Mouse (Mus musculus): ENCODE results near the gene Pola2. TPM values are rescaled to one million over a fixed set of nuclear protein-coding genes. Genes with fewer than 3 reads are reported as not detected.

The Pola2 gene
- polyA plus RNA-seq (2016; fragmentation: Nextera tagmentation; extraction: Ambion mirVana), result 44.4 and 46.6 TPM in 2 replicates

DNA sequence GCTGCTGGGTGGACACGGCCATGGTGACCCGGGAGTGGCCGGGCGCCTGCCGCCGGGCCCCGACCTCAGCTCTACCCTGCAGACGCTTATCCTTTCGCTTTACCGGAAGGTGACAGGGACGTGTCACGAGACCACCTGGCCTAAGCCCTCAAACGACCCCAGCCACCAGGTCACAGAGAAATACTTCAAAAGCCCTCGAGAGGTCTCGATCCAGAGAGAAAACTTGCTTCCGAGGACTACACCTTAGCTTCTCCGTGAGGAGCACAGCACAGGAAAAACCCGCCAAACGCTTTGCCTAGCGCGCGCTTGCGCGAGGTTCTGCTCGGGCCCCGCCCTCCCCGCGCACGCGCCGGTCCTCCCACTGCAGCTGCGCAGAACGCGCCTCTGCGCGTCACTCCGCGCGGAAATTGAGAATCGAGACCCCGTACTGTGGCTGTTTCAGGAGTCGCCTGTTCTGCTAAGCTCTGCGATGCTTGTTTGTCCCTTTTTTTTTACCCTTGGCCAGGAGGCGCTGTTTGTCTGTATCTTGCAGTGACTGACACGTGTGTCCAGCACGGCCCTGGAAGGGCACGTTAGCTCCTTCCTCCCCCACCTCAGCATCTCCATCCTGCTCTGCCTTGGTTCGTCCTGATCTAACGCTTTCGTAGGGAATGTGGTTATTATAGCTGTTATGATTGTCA is at the start of gene Pola2:
Pola2 (minus strand) TSS at position 320 of the 680 bp plus-strand sequence.
- Histone ChIP-seq H3K4me2 (replicated peaks) (peak within 1 kb of the TSS; percentile 90), H3K9me3 (no peaks in the 10 kb centered on the region), H3K36me3 (peaks cover 11% of the 10 kb centered on the region), H3K27me3 (replicated peaks) (no peaks in the 10 kb centered on the region), H3K9ac (peak within 1 kb of the TSS; percentile 68), H3K4me1 (peaks cover 19% of the 10 kb centered on the region), H3K4me3 (peak within 1 kb of the TSS; percentile 65), H3K27ac (no peak within 1 kb of the TSS)
- peak; percentile 80 for ATAC-seq (ENCODE audit: low FRiP score, low read depth)
- WGBS, result 0% methylated on average over 50 of the region's 50 CpGs

DNA sequence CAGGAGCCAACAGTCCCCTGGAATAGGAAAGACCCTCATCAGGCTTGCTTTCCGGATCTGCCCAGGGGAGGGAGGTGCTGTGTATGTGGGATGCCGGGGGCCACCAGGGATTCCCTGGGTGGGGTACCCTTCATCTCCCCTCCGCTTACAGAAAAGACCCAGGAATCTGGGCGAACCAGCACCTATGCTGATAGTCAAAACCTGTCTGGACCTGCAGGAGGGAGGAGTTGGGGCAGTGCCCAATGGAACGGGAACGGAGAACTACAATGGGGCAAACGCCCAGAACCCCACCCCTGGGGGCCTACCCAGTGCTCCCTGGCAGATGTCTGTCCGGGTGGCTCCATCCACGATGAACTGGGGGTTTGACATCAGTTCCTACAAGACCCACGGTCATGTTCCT is 49.7 kb upstream of the Pola2 start:
- H3K4me3 ChIP-seq, result no peak overlapping the region
- WGBS, result 91% methylated on average over 10 of the region's 10 CpGs
- H3K27me3 ChIP-seq (replicated peaks), result peaks cover 39% of the 10 kb centered on the region
- H3K27ac ChIP-seq, result no peak overlapping the region
- no peaks in the 10 kb centered on the region for H3K9me3 ChIP-seq
- ATAC-seq (ENCODE audit: low FRiP score, low read depth), result no peak
- no peak overlapping the region for H3K4me2 ChIP-seq (replicated peaks)
- no peaks in the 10 kb centered on the region for H3K36me3 ChIP-seq
- H3K9ac ChIP-seq, result no peak overlapping the region
- H3K4me1 ChIP-seq, result peaks cover 14% of the 10 kb centered on the region

DNA sequence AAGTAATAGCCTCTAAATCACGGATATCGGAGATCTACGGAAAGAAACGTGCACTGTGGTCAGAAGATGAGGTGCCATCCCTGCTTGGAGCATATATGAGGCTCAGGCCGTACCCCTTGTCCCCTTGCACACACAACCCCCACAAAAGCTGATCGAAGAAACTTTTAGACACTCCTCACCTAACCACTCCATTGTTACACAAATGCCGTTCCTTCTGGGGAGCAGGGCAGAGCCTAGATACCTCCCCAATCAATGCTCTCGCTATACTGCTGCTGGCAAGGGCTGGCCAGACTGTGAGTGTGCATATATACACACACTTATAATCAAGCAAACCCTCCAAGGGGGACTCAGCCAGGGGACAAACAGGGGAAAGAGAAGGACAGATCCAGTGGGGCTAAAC is 45.1 kb upstream of the Pola2 start:
- no peak overlapping the region for H3K27ac ChIP-seq
- no peaks in the 10 kb centered on the region for H3K9me3 ChIP-seq
- WGBS, result 77% methylated on average over 8 of the region's 8 CpGs
- no peaks in the 10 kb centered on the region for H3K4me1 ChIP-seq
- peaks cover 9% of the 10 kb centered on the region; the same call in 1 of the 2 replicates for H3K27me3 ChIP-seq (replicated peaks)
- ATAC-seq (ENCODE audit: low FRiP score, low read depth), result no peak
- no peaks in the 10 kb centered on the region for H3K36me3 ChIP-seq
- no peak overlapping the region for H3K9ac ChIP-seq
- no peak overlapping the region for H3K4me2 ChIP-seq (replicated peaks)
- no peak overlapping the region for H3K4me3 ChIP-seq

DNA sequence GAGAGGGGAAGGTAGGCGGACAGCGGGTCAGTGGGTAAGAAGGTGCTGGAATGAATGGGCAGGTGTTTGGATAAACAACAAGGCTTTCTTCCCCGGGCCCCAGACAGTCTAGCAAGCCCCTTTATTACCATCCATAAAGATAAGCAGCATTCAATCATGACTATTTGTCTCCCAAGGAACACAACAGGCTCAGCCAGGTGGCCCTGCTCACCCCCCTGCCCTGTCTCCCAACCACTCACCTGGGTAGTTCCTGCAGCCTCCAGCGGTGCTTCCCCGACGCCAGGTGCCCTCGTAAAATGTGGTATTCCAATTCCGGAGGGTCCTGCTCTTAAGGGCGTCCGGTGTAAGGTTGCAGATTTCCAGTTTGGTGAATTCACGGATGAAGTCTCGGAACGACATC is 43.0 kb upstream of the Pola2 start:
- no peaks in the 10 kb centered on the region for H3K27me3 ChIP-seq (replicated peaks)
- no peaks in the 10 kb centered on the region for H3K9me3 ChIP-seq
- H3K4me2 ChIP-seq (replicated peaks), result no peak overlapping the region
- no peaks in the 10 kb centered on the region for H3K36me3 ChIP-seq
- no peak for ATAC-seq (ENCODE audit: low FRiP score, low read depth)
- no peak overlapping the region for H3K4me3 ChIP-seq
- no peak overlapping the region for H3K9ac ChIP-seq
- H3K27ac ChIP-seq, result no peak overlapping the region
- WGBS, result 76% methylated on average over 13 of the region's 13 CpGs
- no peaks in the 10 kb centered on the region for H3K4me1 ChIP-seq

DNA sequence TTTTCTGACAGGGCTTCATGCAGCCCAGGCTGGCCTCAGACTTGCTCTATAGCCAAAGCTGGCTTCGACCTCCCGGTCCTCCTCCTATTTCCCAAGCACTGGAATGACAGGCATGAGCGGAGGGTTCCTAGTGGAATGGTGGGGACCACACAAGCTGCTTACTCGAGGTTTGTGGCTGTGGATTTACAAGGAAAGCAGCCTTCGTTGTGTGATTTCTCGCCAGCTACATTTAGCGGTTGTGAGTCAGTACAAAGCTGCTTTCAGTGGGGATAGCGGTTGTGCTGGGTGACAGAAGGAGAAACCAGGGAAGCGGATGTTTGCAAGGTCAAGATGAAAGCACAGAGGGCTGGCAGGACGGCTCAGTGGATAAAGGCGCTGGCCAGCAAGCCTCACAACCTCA is 41.5 kb upstream of the Pola2 start:
- Histone ChIP-seq H3K9me3 (no peaks in the 10 kb centered on the region), H3K4me3 (no peak overlapping the region), H3K27ac (no peak overlapping the region), H3K9ac (no peak overlapping the region), H3K4me2 (replicated peaks) (no peak overlapping the region), H3K36me3 (no peaks in the 10 kb centered on the region), H3K27me3 (replicated peaks) (no peaks in the 10 kb centered on the region), H3K4me1 (no peaks in the 10 kb centered on the region)
- ATAC-seq (ENCODE audit: low FRiP score, low read depth), result no peak
- WGBS, result 66% methylated on average over 11 of the region's 11 CpGs

DNA sequence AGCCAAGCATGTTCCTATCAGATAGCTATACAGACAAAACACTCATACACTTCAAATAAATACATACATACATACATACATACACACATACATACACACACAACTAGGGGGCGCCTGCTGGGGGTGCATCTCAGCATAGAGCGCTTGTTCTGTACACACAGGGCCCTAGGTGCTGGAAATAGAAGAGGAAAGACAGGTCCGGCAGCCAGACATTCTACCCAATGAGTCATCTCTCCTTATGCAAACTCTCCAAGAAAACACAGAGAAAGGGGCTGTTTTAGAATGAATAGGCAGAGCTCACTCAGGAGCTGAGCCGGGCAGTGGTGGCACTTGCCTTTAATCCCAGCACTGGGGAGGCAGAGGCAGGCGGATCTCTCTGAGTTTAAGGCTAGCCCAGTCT is 36.0 kb upstream of the Pola2 start:
- H3K4me1 ChIP-seq, result no peaks in the 10 kb centered on the region
- H3K27me3 ChIP-seq (replicated peaks), result no peaks in the 10 kb centered on the region
- no peaks in the 10 kb centered on the region for H3K36me3 ChIP-seq
- H3K9me3 ChIP-seq, result no peaks in the 10 kb centered on the region
- no peak overlapping the region for H3K4me3 ChIP-seq
- H3K27ac ChIP-seq, result no peak overlapping the region
- H3K9ac ChIP-seq, result no peak overlapping the region
- ATAC-seq (ENCODE audit: low FRiP score, low read depth), result no peak
- WGBS, result 83% methylated on average over 5 of the region's 5 CpGs
- no peak overlapping the region for H3K4me2 ChIP-seq (replicated peaks)

DNA sequence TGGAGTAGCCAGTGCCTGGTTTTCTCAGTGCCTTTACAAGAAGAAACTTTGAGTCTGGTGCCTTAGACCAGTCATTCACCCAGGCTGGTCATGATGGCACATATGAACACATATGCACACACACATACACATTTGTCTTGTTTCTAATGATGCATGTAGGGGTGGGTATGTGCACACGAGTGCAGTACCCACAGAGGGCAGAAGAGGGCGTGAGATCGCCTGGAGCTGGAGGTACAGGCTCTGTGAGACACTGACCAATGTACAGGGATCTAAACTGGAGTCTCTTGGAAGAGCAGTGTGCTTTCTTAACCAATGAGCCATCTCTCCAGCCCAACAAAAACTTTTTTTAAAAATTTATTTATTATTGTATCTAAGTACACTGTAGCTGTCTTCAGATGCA is 34.2 kb upstream of the Pola2 start:
- no peaks in the 10 kb centered on the region for H3K36me3 ChIP-seq
- H3K27me3 ChIP-seq (replicated peaks), result no peaks in the 10 kb centered on the region
- no peak for ATAC-seq (ENCODE audit: low FRiP score, low read depth)
- 83% methylated on average over 3 of the region's 3 CpGs for WGBS
- no peak overlapping the region for H3K9ac ChIP-seq
- H3K4me2 ChIP-seq (replicated peaks), result no peak overlapping the region
- H3K4me1 ChIP-seq, result no peaks in the 10 kb centered on the region
- no peak overlapping the region for H3K27ac ChIP-seq
- H3K4me3 ChIP-seq, result no peak overlapping the region
- no peaks in the 10 kb centered on the region for H3K9me3 ChIP-seq

DNA sequence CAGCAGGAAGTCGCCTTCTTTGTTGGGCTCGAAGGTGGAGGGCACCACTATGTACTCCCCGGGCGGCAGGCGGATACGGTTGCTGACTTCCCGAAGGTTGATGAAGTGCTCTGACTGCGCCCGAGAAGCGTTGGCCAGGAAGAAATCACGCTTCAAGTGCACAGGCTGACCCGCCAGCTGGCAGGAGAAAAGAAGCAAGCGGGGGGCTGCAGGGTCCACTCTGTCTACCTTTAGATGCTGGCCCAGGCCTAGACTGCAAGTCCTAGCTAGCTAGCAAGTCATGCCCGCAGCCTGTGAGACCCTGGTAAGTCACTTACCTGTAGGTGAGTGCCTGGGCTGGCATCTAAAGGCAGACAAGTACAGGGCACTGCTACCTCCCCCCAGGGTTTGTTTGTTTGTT is 30.7 kb upstream of the Pola2 start:
- no peak overlapping the region for H3K4me3 ChIP-seq
- no peaks in the 10 kb centered on the region for H3K36me3 ChIP-seq
- H3K9ac ChIP-seq, result no peak overlapping the region
- H3K27me3 ChIP-seq (replicated peaks), result no peaks in the 10 kb centered on the region
- H3K4me2 ChIP-seq (replicated peaks), result no peak overlapping the region
- no peak for ATAC-seq (ENCODE audit: low FRiP score, low read depth)
- H3K9me3 ChIP-seq, result no peaks in the 10 kb centered on the region
- no peak overlapping the region for H3K27ac ChIP-seq
- H3K4me1 ChIP-seq, result no peaks in the 10 kb centered on the region
- 82% methylated on average over 14 of the region's 14 CpGs for WGBS

DNA sequence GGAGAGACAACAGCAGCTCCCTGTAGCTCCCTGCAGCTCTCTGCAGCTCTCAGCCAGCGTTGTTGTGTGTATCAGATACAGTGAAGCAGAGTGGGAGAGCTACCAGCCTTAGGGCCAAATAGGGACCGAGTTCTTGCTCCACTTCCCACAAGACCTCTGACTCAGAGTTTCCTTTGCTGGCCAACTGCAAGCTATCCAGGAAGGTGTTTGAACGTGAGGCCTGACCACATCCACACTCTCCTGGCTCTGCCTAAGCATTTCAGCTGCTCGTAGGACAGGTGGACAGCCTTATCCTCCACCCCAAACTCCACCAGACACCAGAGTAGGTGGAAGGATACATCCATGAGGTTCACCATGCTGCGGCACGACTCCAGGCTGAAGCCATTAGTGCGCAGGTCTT is 28.0 kb upstream of the Pola2 start:
- Histone ChIP-seq H3K4me1 (peaks cover 7% of the 10 kb centered on the region), H3K27ac (no peak overlapping the region), H3K4me3 (no peak overlapping the region), H3K4me2 (replicated peaks) (no peak overlapping the region), H3K9me3 (no peaks in the 10 kb centered on the region), H3K36me3 (no peaks in the 10 kb centered on the region), H3K27me3 (replicated peaks) (no peaks in the 10 kb centered on the region), H3K9ac (no peak overlapping the region)
- ATAC-seq (ENCODE audit: low FRiP score, low read depth), result no peak
- WGBS, result 83% methylated on average over 7 of the region's 7 CpGs

DNA sequence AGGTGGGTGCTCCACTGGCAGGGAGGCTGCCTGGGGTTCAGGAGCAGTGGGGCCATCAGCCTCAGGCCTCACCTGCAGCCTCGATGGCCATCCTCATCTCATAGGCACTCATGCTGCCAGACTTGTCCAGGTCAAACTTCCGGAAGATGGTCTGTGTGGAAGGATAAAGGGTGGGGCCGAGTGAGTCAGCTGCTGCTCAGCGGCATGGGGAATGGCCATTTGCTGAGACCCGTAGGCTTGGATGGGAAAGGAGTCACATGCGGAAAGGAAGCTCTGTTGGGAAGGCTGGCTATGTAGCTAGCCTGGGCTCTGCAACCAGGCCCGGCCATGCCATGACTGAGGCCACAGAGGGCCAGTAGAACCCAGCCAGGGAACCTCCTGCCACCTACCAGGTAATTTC is 27.5 kb upstream of the Pola2 start:
- H3K9ac ChIP-seq, result no peak overlapping the region
- no peak overlapping the region for H3K4me3 ChIP-seq
- H3K27ac ChIP-seq, result no peak overlapping the region
- H3K9me3 ChIP-seq, result no peaks in the 10 kb centered on the region
- no peaks in the 10 kb centered on the region for H3K36me3 ChIP-seq
- no peaks in the 10 kb centered on the region for H3K27me3 ChIP-seq (replicated peaks)
- 85% methylated on average over 7 of the region's 7 CpGs for WGBS
- no peak overlapping the region for H3K4me2 ChIP-seq (replicated peaks)
- no peak for ATAC-seq (ENCODE audit: low FRiP score, low read depth)
- peaks cover 7% of the 10 kb centered on the region for H3K4me1 ChIP-seq

DNA sequence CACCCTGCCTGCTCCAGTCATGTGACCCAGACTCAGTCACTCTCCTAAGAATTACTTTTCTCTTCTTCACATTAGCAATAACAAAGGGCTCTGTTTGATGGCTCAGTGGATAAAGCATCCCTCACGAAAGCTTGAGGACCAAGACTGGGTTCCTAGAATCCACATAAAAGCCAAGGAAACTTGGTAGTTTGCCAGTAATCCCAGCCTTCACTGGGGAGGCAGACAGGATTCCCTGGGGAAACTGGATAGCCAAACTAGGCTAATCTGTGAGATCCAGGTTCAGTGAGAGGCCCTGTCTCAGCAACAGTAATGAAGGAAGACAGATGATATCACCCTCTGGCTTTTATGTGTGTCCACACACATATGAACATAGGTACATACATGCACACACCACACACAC is 26.9 kb upstream of the Pola2 start:
- Histone ChIP-seq H3K9me3 (no peaks in the 10 kb centered on the region), H3K9ac (no peak overlapping the region), H3K36me3 (no peaks in the 10 kb centered on the region), H3K4me2 (replicated peaks) (no peak overlapping the region), H3K4me3 (no peak overlapping the region), H3K4me1 (peaks cover 7% of the 10 kb centered on the region), H3K27me3 (replicated peaks) (no peaks in the 10 kb centered on the region), H3K27ac (no peak overlapping the region)
- WGBS, result 73% methylated on average over 1 of the region's 1 CpGs
- ATAC-seq (ENCODE audit: low FRiP score, low read depth), result no peak

DNA sequence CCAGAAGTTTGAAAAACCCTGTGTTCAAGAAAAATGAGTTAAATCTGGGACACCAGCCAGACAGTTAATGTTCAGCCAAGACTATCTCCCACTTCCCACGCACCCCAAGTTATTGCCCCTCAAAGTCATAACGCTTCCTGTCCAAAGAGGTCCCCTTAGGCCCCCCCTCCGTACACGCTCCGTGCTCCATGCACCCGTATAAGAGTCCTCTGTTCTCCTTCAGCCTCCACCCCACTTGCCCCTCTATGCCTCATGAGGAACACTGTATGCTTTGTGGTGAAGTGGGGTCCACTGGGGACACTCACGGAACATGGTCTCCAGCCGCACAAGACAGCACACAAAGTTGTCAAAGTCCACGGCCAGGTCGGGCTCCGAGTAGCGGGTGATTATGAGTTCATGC is 26.0 kb upstream of the Pola2 start:
- no peak overlapping the region for H3K4me2 ChIP-seq (replicated peaks)
- 92% methylated on average over 12 of the region's 12 CpGs for WGBS
- peaks cover 7% of the 10 kb centered on the region for H3K4me1 ChIP-seq
- no peaks in the 10 kb centered on the region for H3K36me3 ChIP-seq
- no peak overlapping the region for H3K27ac ChIP-seq
- no peaks in the 10 kb centered on the region for H3K9me3 ChIP-seq
- no peak for ATAC-seq (ENCODE audit: low FRiP score, low read depth)
- no peak overlapping the region for H3K4me3 ChIP-seq
- H3K27me3 ChIP-seq (replicated peaks), result no peaks in the 10 kb centered on the region
- H3K9ac ChIP-seq, result no peak overlapping the region

DNA sequence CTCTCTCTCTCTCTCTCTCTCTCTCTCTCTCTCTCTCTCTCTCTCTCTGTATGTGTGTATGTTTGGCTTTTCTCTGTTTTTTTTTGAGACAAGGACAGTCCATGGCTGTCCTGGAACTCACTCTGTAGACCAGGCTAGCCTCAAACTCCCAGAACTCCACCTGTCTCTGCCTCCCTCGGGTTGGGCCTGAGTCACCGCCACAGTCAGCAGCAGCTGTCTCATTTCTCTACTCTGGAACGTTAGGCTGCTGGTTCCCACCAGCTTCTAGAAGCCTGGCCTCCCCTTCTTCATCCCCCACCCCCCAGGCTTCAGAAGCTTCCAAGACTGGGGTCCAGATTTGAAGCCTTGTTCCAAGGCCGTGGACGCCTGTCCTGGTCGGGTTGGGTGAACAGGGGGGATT is 25.6 kb upstream of the Pola2 start:
- peak overlapping the region; percentile 46 for H3K4me2 ChIP-seq (replicated peaks)
- ATAC-seq (ENCODE audit: low FRiP score, low read depth), result no peak
- H3K36me3 ChIP-seq, result no peaks in the 10 kb centered on the region
- no peak overlapping the region for H3K4me3 ChIP-seq
- no peak overlapping the region for H3K27ac ChIP-seq
- H3K9me3 ChIP-seq, result no peaks in the 10 kb centered on the region
- no peak overlapping the region for H3K9ac ChIP-seq
- 79% methylated on average over 6 of the region's 6 CpGs for WGBS
- H3K4me1 ChIP-seq, result peaks cover 7% of the 10 kb centered on the region
- no peaks in the 10 kb centered on the region for H3K27me3 ChIP-seq (replicated peaks)

Data from neural tube, embryonic 12.5 days (tissue).